Mouse (Mus musculus): ENCODE results near the gene Cd80.

DNA sequence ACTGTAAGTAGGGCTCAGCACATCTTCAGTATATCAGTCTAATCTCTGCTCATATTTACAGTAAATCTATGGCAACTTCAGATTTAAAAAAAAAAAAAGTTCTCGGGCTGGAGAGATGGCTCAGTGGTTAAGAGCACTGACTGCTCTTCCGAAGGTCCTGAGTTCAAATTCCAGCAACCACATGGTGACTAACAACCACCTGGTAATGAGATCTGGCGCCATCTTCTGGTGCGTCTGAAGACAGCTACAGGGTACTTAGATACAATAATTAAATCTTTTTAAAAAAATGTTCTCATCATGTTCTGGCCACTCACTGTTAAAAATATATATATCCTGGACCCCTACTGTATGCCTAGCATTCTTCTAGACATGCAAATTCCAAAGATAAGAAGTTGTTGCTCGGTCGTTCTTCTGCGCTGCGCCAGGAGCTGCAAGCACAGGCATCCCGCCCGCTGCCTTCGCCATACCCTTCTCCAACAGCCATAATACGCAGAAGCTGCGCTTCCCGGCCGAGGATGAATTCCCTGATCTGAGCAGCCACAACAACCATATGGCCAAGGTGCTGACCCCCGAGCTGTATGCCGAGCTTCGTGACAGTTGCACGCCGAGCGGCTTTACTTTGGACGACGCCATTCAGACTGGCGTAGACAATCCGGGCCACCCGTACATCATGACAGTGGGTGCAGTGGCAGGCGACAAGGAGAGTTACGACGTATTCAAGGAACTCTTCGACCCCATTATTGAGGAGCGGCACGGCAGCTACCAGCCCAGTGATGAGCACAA is 27.6 kb downstream of the Cd80 start:
- TF ChIP-seq CTCF (IDR thresholded peaks at IDR 0.05; ENCODE audit: low read depth, low read length) (no peak), GATA1 (IDR thresholded peaks at IDR 0.05; ENCODE audit: borderline replicate concordance, low read length) (no peak), TAL1 (conservative IDR thresholded peaks at IDR 0.05; ENCODE audit: low read depth, low read length) (no peak)

Data from G1E (cell line).